8 mouse cellular contexts compared by ENCODE assay signal in the genomic region with DNA sequence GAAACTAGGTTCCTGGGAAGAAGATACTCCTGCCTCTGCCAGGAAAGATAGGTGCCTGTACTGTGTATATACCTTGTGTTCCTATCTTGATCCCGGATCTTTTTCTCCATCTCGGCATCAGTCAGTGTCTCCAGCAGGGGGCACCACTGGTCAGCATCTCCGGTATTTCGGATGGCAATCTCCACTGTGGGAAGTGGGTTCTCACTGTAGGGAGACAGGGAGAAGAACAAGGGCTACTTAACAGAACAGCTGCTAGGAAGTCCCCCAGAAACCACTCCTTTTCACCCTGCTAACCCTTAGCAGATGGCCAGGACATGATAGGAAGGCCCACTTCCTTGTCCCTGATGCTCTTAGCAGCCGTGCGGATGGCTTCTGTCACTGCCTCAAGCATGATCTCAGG. TPM values are rescaled to one million over a fixed set of nuclear protein-coding genes. Genes with fewer than 3 reads are reported as not detected.
DNase-seq lines count a peak whose midpoint lies in the region; ATAC-seq and TF ChIP-seq lines count a peak whose summit lies in the region.

No protein-coding gene starts in this region.

- H3K9me3 ChIP-seq in neural tube, embryonic 15.5 days (replicated peaks) = no peaks in the 10 kb centered on the region
- H3K9me3 ChIP-seq in limb, embryonic 14.5 days (ENCODE audit: control insufficient read depth, low read length) = no peaks in the 10 kb centered on the region

- no peak overlapping the region for H3K27ac ChIP-seq in neural tube, embryonic 15.5 days (replicated peaks)
- no peak overlapping the region for H3K27ac ChIP-seq in cortical plate, adult 2 months (ENCODE audit: insufficient read depth, low read length)
- H3K27ac ChIP-seq in limb, embryonic 14.5 days (replicated peaks; ENCODE audit: low read depth, low read length) = no peak overlapping the region

- no peak for ATAC-seq in neural tube, embryonic 15.5 days (ENCODE audit: low FRiP score)
- no peak for ATAC-seq in limb, embryonic 14.5 days (ENCODE audit: low FRiP score, low read depth)
- no peak for ATAC-seq in megakaryocyte-erythroid progenitor cell, adult 5-6 weeks (replicated peaks; ENCODE audit: low FRiP score, low TSS enrichment, poor library complexity, severe bottlenecking)

- DNase-seq in neural tube, embryonic 10.5 days (ENCODE audit: extremely low spot score, low spot score) = peak; percentile 80
- peak; percentile 70 to 83 for DNase-seq in adrenal gland, adult 18-20 months (ENCODE audit: low spot score in 2 of 2)
- DNase-seq in heart, postnatal 36 days = peak; percentile 72 to 80
- DNase-seq in limb, embryonic 14.5 days (ENCODE audit: low spot score) = peak; percentile 65
- DNase-seq in right cerebral cortex, postnatal 10 days (ENCODE audit: low spot score in 2 of 2) = peak; percentile 72 to 79

- intact Hi-C loops in heart, postnatal 36 days (cut with DNase I) = loop anchor here (1.0 kb wide), 1 partner anchor 54 kb away; no protein-coding TSS in a partner anchor

- no peaks in the 10 kb centered on the region for H3K27me3 ChIP-seq in neural tube, embryonic 15.5 days (replicated peaks)
- no peaks in the 10 kb centered on the region for H3K27me3 ChIP-seq in limb, embryonic 14.5 days (ENCODE audit: control insufficient read depth, insufficient read depth, low read length)

- TF ChIP-seq POLR2A in cortical plate, adult 2 months (IDR thresholded peaks at IDR 0.05; ENCODE audit: extremely low read depth, insufficient read depth, low read length) = no peak
- no peak for TF ChIP-seq POLR2A in limb, embryonic 14.5 days (IDR thresholded peaks at IDR 0.05; ENCODE audit: borderline replicate concordance, extremely low read depth, insufficient read depth, insufficient read length)

- no peak overlapping the region for H3K4me2 ChIP-seq in neural tube, embryonic 15.5 days
- H3K4me2 ChIP-seq in limb, embryonic 14.5 days (replicated peaks; ENCODE audit: low read depth, low read length, severe bottlenecking) = no peak overlapping the region

- TF ChIP-seq CTCF in cortical plate, adult 2 months (IDR thresholded peaks at IDR 0.05; ENCODE audit: extremely low read depth, insufficient read depth, low read length) = peak; percentile 74

- H3K4me3 ChIP-seq in neural tube, embryonic 15.5 days (replicated peaks) = no peak overlapping the region
- no peak overlapping the region for H3K4me3 ChIP-seq in cortical plate, adult 2 months (ENCODE audit: insufficient read depth, low read length)
- H3K4me3 ChIP-seq in limb, embryonic 14.5 days (replicated peaks; ENCODE audit: low read length) = no peak overlapping the region

- peaks cover 70% of the 10 kb centered on the region for H3K36me3 ChIP-seq in neural tube, embryonic 15.5 days
- peaks cover 61% of the 10 kb centered on the region for H3K36me3 ChIP-seq in limb, embryonic 14.5 days (ENCODE audit: control insufficient read depth, insufficient read depth, low read length)

- no peak overlapping the region for H3K9ac ChIP-seq in neural tube, embryonic 15.5 days (replicated peaks)
- H3K9ac ChIP-seq in limb, embryonic 14.5 days (ENCODE audit: low read depth, low read length, severe bottlenecking) = no peak overlapping the region

- WGBS in neural tube, embryonic 15.5 days = 39% methylated on average over 6 of the region's 6 CpGs
- WGBS in limb, embryonic 14.5 days = 38% methylated on average over 6 of the region's 6 CpGs

- H3K4me1 ChIP-seq in neural tube, embryonic 15.5 days = peaks cover 16% of the 10 kb centered on the region
- peaks cover 3% of the 10 kb centered on the region for H3K4me1 ChIP-seq in cortical plate, adult 2 months (ENCODE audit: control insufficient read depth, insufficient read depth, low read length)
- peaks cover 5% of the 10 kb centered on the region; the same call in 1 of the 2 replicates for H3K4me1 ChIP-seq in limb, embryonic 14.5 days (ENCODE audit: control insufficient read depth, insufficient read depth, low read length)

RNA-seq across cellular contexts. Expression of a gene that starts 4.2 kb away (rescaled TPM):
- 1.2 and 1.9 TPM in 2 replicates for polyA plus RNA-seq in neural tube, embryonic 15.5 days (2015; fragmentation: Nextera tagmentation; extraction: Ambion mirVana)
- total RNA-seq in adrenal gland, adult 18-20 months (2021) = 1 to 10 TPM; 1.4 to 2.3 TPM
- 4.5 and 5.9 TPM in 2 replicates for polyA plus RNA-seq in cortical plate, adult 2 months (2012; rRNA removed)
- under 1 TPM; 0.61 to 0.68 TPM for total RNA-seq in heart, postnatal 36 days (2021)
- 6.7 and 9.0 TPM in 2 replicates for polyA plus RNA-seq in limb, embryonic 14.5 days (2012; rRNA removed)
- polyA plus RNA-seq in limb, embryonic 14.5 days (2014; fragmentation: Nextera tagmentation; extraction: Ambion mirVana) = 2.2 and 3.0 TPM in 2 replicates
- 1.7 TPM in 1 of 2 replicates, not detected in the other for total RNA-seq in megakaryocyte-erythroid progenitor cell, adult 5-6 weeks (2014; fragmentation: Nextera tagmentation)
- 0.69 TPM in 1 of 2 replicates, not detected in the other for total RNA-seq in megakaryocyte-erythroid progenitor cell, adult 5-6 weeks (2017)

RNA-seq across cellular contexts. Expression of a gene that starts 24.0 kb away (rescaled TPM):
- polyA plus RNA-seq in neural tube, embryonic 15.5 days (2015; fragmentation: Nextera tagmentation; extraction: Ambion mirVana) = 229 and 243 TPM in 2 replicates
- total RNA-seq in adrenal gland, adult 18-20 months (2021) = 10 to 100 TPM; 64.4 to 70.6 TPM
- 71.5 and 73.1 TPM in 2 replicates for polyA plus RNA-seq in cortical plate, adult 2 months (2012; rRNA removed)
- total RNA-seq in heart, postnatal 36 days (2021) = 10 to 100 TPM; 20.0 to 20.6 TPM
- 116 and 120 TPM in 2 replicates for polyA plus RNA-seq in limb, embryonic 14.5 days (2012; rRNA removed)
- 177 and 193 TPM in 2 replicates for polyA plus RNA-seq in limb, embryonic 14.5 days (2014; fragmentation: Nextera tagmentation; extraction: Ambion mirVana)
- total RNA-seq in megakaryocyte-erythroid progenitor cell, adult 5-6 weeks (2014; fragmentation: Nextera tagmentation) = 98.4 and 103 TPM in 2 replicates
- 54.5 and 69.3 TPM in 2 replicates for total RNA-seq in megakaryocyte-erythroid progenitor cell, adult 5-6 weeks (2017)

RNA-seq across cellular contexts. Expression of a gene that starts 35.6 kb away (rescaled TPM):
- polyA plus RNA-seq in neural tube, embryonic 15.5 days (2015; fragmentation: Nextera tagmentation; extraction: Ambion mirVana) = 166 and 190 TPM in 2 replicates
- total RNA-seq in adrenal gland, adult 18-20 months (2021) = 1,000 to 10,000 TPM in 1 of 2 experiments, 100 to 1,000 TPM in 1; 918 to 1,521 TPM
- polyA plus RNA-seq in cortical plate, adult 2 months (2012; rRNA removed) = 502 and 507 TPM in 2 replicates
- total RNA-seq in heart, postnatal 36 days (2021) = 1,000 to 10,000 TPM; 1,903 to 1,946 TPM
- polyA plus RNA-seq in limb, embryonic 14.5 days (2012; rRNA removed) = 11.7 and 13.6 TPM in 2 replicates
- 16.2 and 24.8 TPM in 2 replicates for polyA plus RNA-seq in limb, embryonic 14.5 days (2014; fragmentation: Nextera tagmentation; extraction: Ambion mirVana)
- total RNA-seq in megakaryocyte-erythroid progenitor cell, adult 5-6 weeks (2014; fragmentation: Nextera tagmentation) = 177 and 314 TPM in 2 replicates
- 74.0 and 119 TPM in 2 replicates for total RNA-seq in megakaryocyte-erythroid progenitor cell, adult 5-6 weeks (2017)

RNA-seq across cellular contexts. Expression of a gene that starts 37.3 kb away (rescaled TPM):
- polyA plus RNA-seq in neural tube, embryonic 15.5 days (2015; fragmentation: Nextera tagmentation; extraction: Ambion mirVana) = 1,840 and 1,880 TPM in 2 replicates
- total RNA-seq in adrenal gland, adult 18-20 months (2021) = 100 to 1,000 TPM; 221 to 268 TPM
- polyA plus RNA-seq in cortical plate, adult 2 months (2012; rRNA removed) = 1,035 and 1,146 TPM in 2 replicates
- 100 to 1,000 TPM; 196 to 202 TPM for total RNA-seq in heart, postnatal 36 days (2021)
- polyA plus RNA-seq in limb, embryonic 14.5 days (2012; rRNA removed) = 1,684 and 2,799 TPM in 2 replicates
- polyA plus RNA-seq in limb, embryonic 14.5 days (2014; fragmentation: Nextera tagmentation; extraction: Ambion mirVana) = 1,598 and 1,615 TPM in 2 replicates
- 591 and 602 TPM in 2 replicates for total RNA-seq in megakaryocyte-erythroid progenitor cell, adult 5-6 weeks (2014; fragmentation: Nextera tagmentation)
- total RNA-seq in megakaryocyte-erythroid progenitor cell, adult 5-6 weeks (2017) = 419 and 579 TPM in 2 replicates

RNA-seq across cellular contexts. Expression of a gene that starts 38.9 kb away (rescaled TPM):
- 18.6 and 25.4 TPM in 2 replicates for polyA plus RNA-seq in neural tube, embryonic 15.5 days (2015; fragmentation: Nextera tagmentation; extraction: Ambion mirVana)
- 1 to 10 TPM; 5.4 to 5.7 TPM for total RNA-seq in adrenal gland, adult 18-20 months (2021)
- polyA plus RNA-seq in cortical plate, adult 2 months (2012; rRNA removed) = 2.3 and 2.6 TPM in 2 replicates
- total RNA-seq in heart, postnatal 36 days (2021) = 1 to 10 TPM; 5.9 to 7.7 TPM
- 240 and 307 TPM in 2 replicates for polyA plus RNA-seq in limb, embryonic 14.5 days (2012; rRNA removed)
- polyA plus RNA-seq in limb, embryonic 14.5 days (2014; fragmentation: Nextera tagmentation; extraction: Ambion mirVana) = 213 and 279 TPM in 2 replicates
- 0.96 and 1.9 TPM in 2 replicates for total RNA-seq in megakaryocyte-erythroid progenitor cell, adult 5-6 weeks (2014; fragmentation: Nextera tagmentation)
- not detected in 2 replicates for total RNA-seq in megakaryocyte-erythroid progenitor cell, adult 5-6 weeks (2017)
